Mouse (Mus musculus): ENCODE measurements at regions not wholly inside any gene's neighbourhood (a gene's known extent, or its start where the extent isn't known, plus 50 kb on each side); places are given as distances from the start of the nearest gene placed in this dataset.

GRCm38 (mm10) chr17:7650417-7650816, 176.7 kb downstream of the Fndc1 start:
- no peak for TF ChIP-seq SMC3 (IDR thresholded peaks at IDR 0.05; ENCODE audit: low read depth, low read length)
- TF ChIP-seq MAFK (IDR thresholded peaks at IDR 0.05; ENCODE audit: borderline replicate concordance, low read depth, low read length), result no peak
